Mouse (Mus musculus): Measurements from ENCODE around the gene Rsf1. TPM values are rescaled to one million over a fixed set of nuclear protein-coding genes. Genes with fewer than 3 reads are reported as not detected.

Gene Rsf1
- polyA plus RNA-seq, 1 experiment from 2014 or later = 11.2 TPM

DNA sequence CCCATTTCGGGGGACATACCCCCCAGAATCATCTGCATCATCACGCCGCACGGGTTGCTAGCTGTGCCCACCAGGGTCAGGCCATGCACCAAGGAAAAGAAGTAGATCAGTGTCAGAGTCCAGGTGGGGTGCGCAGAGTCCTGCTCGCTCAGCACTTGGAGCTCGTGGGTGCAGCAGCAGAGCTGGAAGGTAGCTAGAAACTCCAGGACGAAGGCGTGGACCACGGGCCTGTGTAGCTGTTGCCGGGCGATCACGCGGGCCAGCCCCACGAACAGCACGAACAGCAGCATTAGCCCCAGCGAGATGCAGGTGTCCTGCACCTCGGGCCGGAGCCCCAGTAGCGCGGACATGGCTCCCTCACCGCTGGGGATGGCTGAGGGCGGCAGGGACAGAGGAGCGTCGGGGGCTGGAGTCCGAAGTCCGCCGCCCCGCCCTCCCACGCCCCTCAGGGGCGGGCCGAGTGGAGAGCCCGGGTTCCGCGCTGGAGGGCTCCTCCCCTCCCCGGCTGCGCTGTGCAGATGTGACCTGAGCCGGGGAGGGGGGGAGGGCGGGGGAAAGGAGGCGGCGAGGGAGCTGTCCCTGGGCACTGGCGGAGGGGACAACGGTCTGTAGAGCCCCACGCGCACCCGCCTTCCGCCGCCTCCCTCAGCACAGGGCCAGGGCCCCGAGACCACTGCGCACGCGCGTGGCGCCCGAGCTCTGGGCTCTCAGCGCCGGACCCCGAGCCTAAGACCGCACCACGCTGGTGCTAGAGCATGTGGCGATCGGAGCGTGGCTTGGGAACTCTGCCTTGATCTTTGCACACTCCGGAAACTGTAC is 158.2 kb downstream of the Rsf1 start, which contains the start of gene Aqp11:
TSS of gene Aqp11 (minus strand) at position 652 of the 819 bp plus-strand sequence.
- Histone ChIP-seq H3K36me3 (no peaks in the 10 kb centered on the region), H3K9me3 (no peaks in the 10 kb centered on the region), H3K9ac (peak within 1 kb of the TSS; percentile 83), H3K4me3 (peak within 1 kb of the TSS; percentile 71), H3K27ac (replicated peaks) (peak within 1 kb of the TSS; percentile 29; the same call in 1 of the 2 replicates), H3K4me1 (peaks cover 14% of the 10 kb centered on the region), H3K27me3 (replicated peaks) (peaks cover 9% of the 10 kb centered on the region), H3K4me2 (peak within 1 kb of the TSS; percentile 99)
- under 1% methylated on average over 50 of the region's 64 CpGs for WGBS
- ATAC-seq (ENCODE audit: extremely low read depth, insufficient number of reproducible peaks, low FRiP score, low TSS enrichment) = peak; percentile 93

DNA sequence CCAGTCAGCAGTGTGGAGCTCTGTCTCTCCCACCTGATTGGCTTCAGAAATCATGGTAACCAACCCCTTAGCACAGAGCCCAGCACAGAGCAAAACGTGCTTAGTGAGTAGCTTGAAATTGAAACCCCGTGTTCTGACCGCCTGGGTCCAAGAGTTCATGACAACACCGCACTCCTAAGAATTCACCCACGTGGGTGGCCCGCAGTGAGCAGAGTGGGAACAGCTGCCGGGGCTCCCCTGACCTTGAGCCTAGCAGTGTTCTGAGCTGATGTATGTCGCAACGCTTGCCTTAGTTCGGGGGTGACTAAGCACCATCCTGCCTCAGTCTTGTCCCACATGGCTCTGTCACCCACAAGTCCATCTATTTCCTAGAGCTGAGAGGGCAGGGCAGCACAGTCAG is 161.3 kb downstream of the Rsf1 start:
- Histone ChIP-seq H3K9me3 (no peaks in the 10 kb centered on the region), H3K4me3 (no peak overlapping the region), H3K36me3 (no peaks in the 10 kb centered on the region), H3K9ac (no peak overlapping the region), H3K4me1 (peaks cover 9% of the 10 kb centered on the region), H3K27ac (replicated peaks) (no peak overlapping the region), H3K27me3 (replicated peaks) (peaks cover 5% of the 10 kb centered on the region; the same call in 1 of the 2 replicates), H3K4me2 (no peak overlapping the region)
- ATAC-seq (ENCODE audit: extremely low read depth, insufficient number of reproducible peaks, low FRiP score, low TSS enrichment) = no peak
- WGBS = 72% methylated on average over 10 of the region's 10 CpGs

DNA sequence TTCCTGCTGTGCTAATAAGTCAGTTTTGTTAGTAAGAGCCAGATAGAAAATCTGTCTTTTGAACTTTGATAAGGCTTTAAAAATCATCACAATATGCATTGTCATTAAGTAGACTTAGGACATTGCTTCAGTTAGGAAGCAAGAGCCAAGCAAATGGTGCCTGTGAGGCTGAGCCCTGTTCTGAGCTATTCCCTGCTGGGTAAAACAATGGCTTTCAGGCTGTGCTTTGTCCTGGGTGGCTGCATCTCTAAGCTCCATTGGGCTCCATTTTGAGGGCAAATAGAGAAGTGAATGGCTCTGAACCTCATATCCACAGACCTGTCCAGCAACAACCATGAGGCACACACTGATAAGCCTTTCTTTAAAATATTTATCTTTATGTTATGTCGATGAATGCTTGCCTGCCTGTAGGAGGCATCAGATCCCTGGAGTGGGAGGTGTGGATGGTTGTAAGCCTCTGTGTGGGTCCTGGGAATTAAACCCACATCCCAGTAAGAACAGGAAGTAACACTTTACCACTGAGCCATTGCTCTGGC is 162.1 kb downstream of the Rsf1 start:
- no peak overlapping the region for H3K4me3 ChIP-seq
- ATAC-seq (ENCODE audit: extremely low read depth, insufficient number of reproducible peaks, low FRiP score, low TSS enrichment) = no peak
- no peak overlapping the region for H3K9ac ChIP-seq
- no peaks in the 10 kb centered on the region for H3K9me3 ChIP-seq
- 19% methylated on average over 1 of the region's 1 CpGs for WGBS
- no peak overlapping the region for H3K4me2 ChIP-seq
- no peaks in the 10 kb centered on the region for H3K36me3 ChIP-seq
- H3K27ac ChIP-seq (replicated peaks) = no peak overlapping the region
- H3K4me1 ChIP-seq = peaks cover 8% of the 10 kb centered on the region
- no peaks in the 10 kb centered on the region for H3K27me3 ChIP-seq (replicated peaks)

Other genes with a start within 250 kb of the Rsf1 start
- gene Usp35, start 247.9 kb upstream of the Rsf1 start, polyA plus RNA-seq (2015; fragmentation: Nextera tagmentation; extraction: Ambion mirVana) = 0.96 TPM in 2 replicates
- 3.4 and 3.7 TPM in 2 replicates for gene Kctd21, start 247.6 kb upstream of the Rsf1 start, polyA plus RNA-seq (2015; fragmentation: Nextera tagmentation; extraction: Ambion mirVana)
- gene Alg8, start 208.3 kb upstream of the Rsf1 start, polyA plus RNA-seq (2015; fragmentation: Nextera tagmentation; extraction: Ambion mirVana) = 29.1 and 33.7 TPM in 2 replicates
- 469 and 539 TPM in 2 replicates for gene Ndufc2, start 179.9 kb upstream of the Rsf1 start, polyA plus RNA-seq (2015; fragmentation: Nextera tagmentation; extraction: Ambion mirVana)
- 0.42 and 1.0 TPM in 2 replicates for gene Thrsp, start 162.2 kb upstream of the Rsf1 start, polyA plus RNA-seq (2015; fragmentation: Nextera tagmentation; extraction: Ambion mirVana)
- gene Kctd14, start 128.6 kb upstream of the Rsf1 start, polyA plus RNA-seq (2015; fragmentation: Nextera tagmentation; extraction: Ambion mirVana) = 1.4 TPM in 2 replicates
- 30.1 and 32.4 TPM in 2 replicates for gene Ints4, start 98.9 kb upstream of the Rsf1 start, polyA plus RNA-seq (2015; fragmentation: Nextera tagmentation; extraction: Ambion mirVana)
- 36.4 and 39.7 TPM in 2 replicates for gene Aamdc, start 392 bp upstream of the Rsf1 start, polyA plus RNA-seq (2015; fragmentation: Nextera tagmentation; extraction: Ambion mirVana)
- 96.0 and 110 TPM in 2 replicates for gene Clns1a, start 116.7 kb downstream of the Rsf1 start, polyA plus RNA-seq (2015; fragmentation: Nextera tagmentation; extraction: Ambion mirVana)
- 2.4 and 2.7 TPM in 2 replicates for gene Aqp11, start 158.4 kb downstream of the Rsf1 start, polyA plus RNA-seq (2015; fragmentation: Nextera tagmentation; extraction: Ambion mirVana)
- gene Pak1, start 208.7 kb downstream of the Rsf1 start, polyA plus RNA-seq (2015; fragmentation: Nextera tagmentation; extraction: Ambion mirVana) = 4.6 and 4.7 TPM in 2 replicates

Data from heart, embryonic 13.5 days (tissue).